Mouse (Mus musculus) stomach, embryonic 14.5 days (tissue): Measurements from ENCODE around the gene Stxbp5l. TPM values are rescaled to one million over a fixed set of nuclear protein-coding genes. Genes with fewer than 3 reads are reported as not detected.
"Not testable (repeated sequence)": the region's sequence is repeated elsewhere in the genome, so short reads cannot be mapped to it uniquely, and the experiment has no call there.

ENCODE experiments used
- ATAC-seq: fragments of 200-750 bp; cut with Nextera tagmentation; 2 replicates; pipeline ENCODE4 v1.8.0; 2017; ENCODE audit warnings: low read depth, moderate TSS enrichment; ENCODE audit not compliant: insufficient number of reproducible peaks, insufficient read depth, low FRiP score
- H3K27ac ChIP-seq: fragments of 300-500 bp; sonication (generic); 2 replicates; pipeline ENCODE4 v1.5.1; 2014; ENCODE audit warnings: mild to moderate bottlenecking, low read length, moderate library complexity, mixed read lengths
- H3K27me3 ChIP-seq: fragments of 300-500 bp; sonication (generic); 2 replicates; pipeline ENCODE4 v1.6.1; 2014; ENCODE audit warnings: low read length, control low read depth, mixed read lengths; ENCODE audit not compliant: control insufficient read depth, insufficient read depth
- H3K36me3 ChIP-seq: fragments of 300-500 bp; sonication (generic); 2 replicates; pipeline ENCODE4 v1.6.1; 2014; ENCODE audit warnings: mild to moderate bottlenecking, control low read depth, low read length, moderate library complexity, mixed read lengths; ENCODE audit not compliant: control insufficient read depth, insufficient read depth
- H3K4me1 ChIP-seq: fragments of 300-500 bp; sonication (generic); 2 replicates; pipeline ENCODE4 v1.6.1; 2014; ENCODE audit warnings: low read length, control low read depth, mixed read lengths; ENCODE audit not compliant: control insufficient read depth, insufficient read depth
- H3K4me2 ChIP-seq: fragments of 300-500 bp; sonication (generic); replicated peaks from 2 replicates; pipeline ENCODE4 v1.6.1; 2014; ENCODE audit warnings: low read depth, low read length, control low read depth
- H3K4me3 ChIP-seq: fragments of 300-500 bp; sonication (generic); 2 replicates; pipeline ENCODE4 v1.5.1; 2014; ENCODE audit warnings: low read depth, low read length, control low read depth
- H3K9ac ChIP-seq: fragments of 300-500 bp; sonication (generic); replicated peaks from 2 replicates; pipeline ENCODE4 v1.6.1; 2014; ENCODE audit warnings: low read depth, mild to moderate bottlenecking, control low read depth, low read length, moderate library complexity, mixed read lengths
- H3K9me3 ChIP-seq: fragments of 300-500 bp; sonication (generic); 2 replicates; pipeline ENCODE4 v1.6.1; 2016; ENCODE audit warnings: low read depth, low read length, control low read depth; ENCODE audit not compliant: control insufficient read depth
- WGBS: fragments of 180-500 bp; shearing (Covaris S2); extraction: QIAGEN DNeasy Blood & Tissue Kit; methylation state at CpG from one replicate; pipeline ENCODE4 v1.1.7; 2014; 5-methylcytosine and 5-hydroxymethylcytosine counted together
- polyA plus RNA-seq: library from polyadenylated mRNA; unstranded; fragments of >200 nt; fragmentation: Nextera tagmentation; extraction: Ambion mirVana; gene quantifications from 2 replicates; pipeline ENCODE4 v1.2.1, GENCODE M21; 2014

The Stxbp5l gene
- polyA plus RNA-seq, 1 experiment from 2014 or later, result 4.5 TPM

DNA sequence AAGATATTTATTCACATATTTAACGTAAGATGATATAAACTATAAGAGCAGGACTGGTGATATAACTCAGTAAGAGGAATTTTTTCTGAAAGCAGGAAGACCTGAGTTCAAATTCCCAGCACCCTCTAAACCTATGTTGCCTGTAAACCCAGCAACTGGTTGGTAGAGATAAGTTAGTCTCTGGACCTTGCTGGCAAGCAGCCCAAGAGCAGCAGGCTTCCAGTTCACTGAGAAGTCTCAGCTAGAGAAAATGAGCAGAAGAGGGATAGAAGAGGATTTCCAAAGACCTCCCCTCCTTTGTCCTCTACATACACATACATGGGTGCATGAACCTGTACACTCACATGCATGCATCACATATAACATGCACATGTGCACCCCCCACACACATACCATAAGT, 165.6 kb downstream of the Stxbp5l start:
- no peak for ATAC-seq
- H3K9me3 ChIP-seq, result no peaks in the 10 kb centered on the region
- 82% methylated on average over 1 of the region's 1 CpGs for WGBS
- no peaks in the 10 kb centered on the region for H3K27me3 ChIP-seq
- H3K4me1 ChIP-seq, result no peaks in the 10 kb centered on the region
- H3K4me2 ChIP-seq, result no peak overlapping the region
- no peak overlapping the region for H3K4me3 ChIP-seq
- no peak overlapping the region for H3K27ac ChIP-seq
- H3K36me3 ChIP-seq, result no peaks in the 10 kb centered on the region
- H3K9ac ChIP-seq, result no peak overlapping the region

DNA sequence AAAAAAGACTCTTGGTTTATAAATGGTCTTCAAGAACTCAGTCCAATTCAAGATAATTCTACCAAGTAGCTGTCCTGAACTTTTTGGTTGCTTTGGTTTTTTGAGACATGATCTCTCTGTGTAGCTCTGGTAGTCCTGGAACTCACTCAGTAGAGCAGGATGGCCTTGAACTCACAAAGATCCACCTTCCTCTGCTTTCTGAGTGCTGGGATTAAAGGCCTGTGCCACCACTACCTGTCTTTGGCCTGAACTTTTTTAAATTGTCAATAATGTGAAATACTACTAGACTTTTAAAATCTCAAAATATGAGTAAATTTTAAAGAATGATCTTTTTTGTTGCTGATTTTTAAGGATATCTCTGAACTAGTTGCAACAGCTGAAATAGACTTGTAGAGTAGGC, 176.0 kb downstream of the Stxbp5l start:
- no peak overlapping the region for H3K4me3 ChIP-seq
- no peaks in the 10 kb centered on the region for H3K9me3 ChIP-seq
- ATAC-seq, result no peak
- no peak overlapping the region for H3K27ac ChIP-seq
- H3K4me2 ChIP-seq, result no peak overlapping the region
- no peaks in the 10 kb centered on the region for H3K27me3 ChIP-seq
- H3K4me1 ChIP-seq, result no peaks in the 10 kb centered on the region
- no peaks in the 10 kb centered on the region for H3K36me3 ChIP-seq
- H3K9ac ChIP-seq, result no peak overlapping the region

DNA sequence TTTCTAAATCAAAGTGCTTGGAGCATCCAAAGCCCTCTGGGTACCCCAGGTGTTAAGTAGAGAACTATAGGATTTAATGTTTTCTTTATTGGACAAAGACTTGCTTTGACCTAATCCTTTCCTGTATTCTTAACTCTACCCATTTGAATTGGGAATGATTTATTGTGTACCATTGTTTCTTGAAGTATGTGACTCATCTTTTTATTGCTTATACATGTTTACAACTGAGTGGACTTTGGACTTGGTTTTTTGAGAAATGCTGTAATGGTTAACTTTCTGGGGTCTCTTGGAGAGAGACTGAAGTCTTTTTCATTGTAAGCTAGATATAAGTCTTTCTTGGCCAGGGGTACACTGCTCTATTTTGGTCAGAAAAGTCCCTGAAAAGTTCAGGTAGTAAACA, 190.6 kb downstream of the Stxbp5l start:
- Histone ChIP-seq H3K36me3 (no peaks in the 10 kb centered on the region), H3K4me3 (no peak overlapping the region), H3K27me3 (no peaks in the 10 kb centered on the region), H3K4me1 (no peaks in the 10 kb centered on the region), H3K9me3 (no peaks in the 10 kb centered on the region), H3K27ac (no peak overlapping the region), H3K9ac (no peak overlapping the region), H3K4me2 (no peak overlapping the region)
- no peak for ATAC-seq

GRCm38 (mm10) chr16:37125190-37125589, 259.6 kb downstream of the Stxbp5l start:
- H3K4me1 ChIP-seq, H3K4me2 ChIP-seq, H3K9me3 ChIP-seq, H3K27me3 ChIP-seq, H3K27ac ChIP-seq, H3K36me3 ChIP-seq, H3K9ac ChIP-seq, H3K4me3 ChIP-seq, ATAC-seq: not testable (repeated sequence)
- WGBS, result 90% methylated on average over 1 of the region's 1 CpGs

DNA sequence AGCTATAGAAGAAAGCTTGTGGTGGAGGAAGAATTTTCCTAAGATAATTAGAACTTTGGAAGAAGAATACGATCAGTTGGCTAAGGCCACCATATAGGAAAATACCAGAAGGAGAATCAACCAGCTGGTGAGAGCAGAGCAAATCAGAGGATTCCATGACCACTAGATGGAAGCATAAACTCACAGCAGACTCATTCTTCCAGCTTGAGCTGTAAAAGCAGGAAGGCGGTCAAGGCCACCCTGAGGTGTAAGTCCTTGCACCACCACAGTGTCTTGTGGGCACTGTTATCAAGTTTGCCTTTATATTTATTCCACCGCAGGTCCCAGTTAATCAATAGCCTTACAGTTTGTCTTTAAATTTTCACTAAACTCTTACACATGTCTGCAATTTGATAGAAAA, 275.5 kb downstream of the Stxbp5l start:
- H3K9me3 ChIP-seq, result no peaks in the 10 kb centered on the region

GRCm38 (mm10) chr16:37108763-37109162, 276.0 kb downstream of the Stxbp5l start:
- ATAC-seq, result no peak
- no peaks in the 10 kb centered on the region for H3K36me3 ChIP-seq
- H3K9me3 ChIP-seq, result no peaks in the 10 kb centered on the region
- no peak overlapping the region for H3K4me3 ChIP-seq
- 25% methylated on average over 5 of the region's 5 CpGs for WGBS
- H3K27ac ChIP-seq, result no peak overlapping the region
- H3K4me1 ChIP-seq, result no peaks in the 10 kb centered on the region
- no peak overlapping the region for H3K4me2 ChIP-seq
- no peak overlapping the region for H3K9ac ChIP-seq
- H3K27me3 ChIP-seq, result no peaks in the 10 kb centered on the region

More for the DNA sequence above, 275.5 kb downstream of the Stxbp5l start:
- H3K4me2 ChIP-seq, result no peak overlapping the region
- no peak overlapping the region for H3K9ac ChIP-seq
- no peaks in the 10 kb centered on the region for H3K4me1 ChIP-seq
- H3K36me3 ChIP-seq, result no peaks in the 10 kb centered on the region
- H3K27me3 ChIP-seq, result no peaks in the 10 kb centered on the region
- 31% methylated on average over 3 of the region's 3 CpGs for WGBS
- H3K27ac ChIP-seq, result no peak overlapping the region
- no peak overlapping the region for H3K4me3 ChIP-seq
- peak; percentile 83; the same call in 1 of the 2 replicates for ATAC-seq

DNA sequence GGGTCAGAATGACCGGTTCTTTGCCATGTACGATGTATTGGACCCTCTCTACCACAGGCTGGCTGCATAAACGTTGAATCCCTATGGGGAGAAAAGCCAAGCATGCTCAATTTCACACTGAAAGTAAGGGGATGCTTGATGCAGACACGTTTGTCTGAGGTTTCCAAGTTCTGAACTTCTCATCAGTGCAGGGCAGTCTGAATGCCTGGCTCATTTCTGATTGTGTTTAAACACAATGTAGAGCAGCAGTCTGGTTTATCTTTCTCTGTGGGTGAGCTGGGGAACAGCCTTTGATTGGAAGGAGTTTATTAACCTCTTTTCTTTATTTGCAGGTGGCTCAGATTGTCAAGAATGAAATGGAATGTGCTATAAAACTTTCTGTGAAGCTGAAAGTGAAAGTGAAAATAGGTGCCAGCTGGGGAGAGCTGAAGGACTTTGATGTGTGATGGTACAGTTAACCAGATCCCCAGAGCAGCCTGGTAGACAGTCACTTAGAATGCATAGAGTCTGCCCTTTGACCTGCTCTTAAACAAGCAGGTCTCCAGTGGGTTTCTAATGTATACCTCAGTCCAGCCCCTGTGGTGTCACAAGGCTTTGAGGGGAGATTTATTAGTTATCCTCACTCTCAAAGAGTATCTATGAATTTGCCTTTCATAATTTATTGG, 290.5 kb downstream of the Stxbp5l start:
- 69% methylated on average over 4 of the region's 4 CpGs for WGBS
- Histone ChIP-seq H3K36me3 (peaks cover 4% of the 10 kb centered on the region), H3K4me1 (0 out of 2 replicates have a peak, but pooled peaks cover 7% of the 10 kb centered on the region), H3K9me3 (no peaks in the 10 kb centered on the region), H3K27ac (no peak overlapping the region), H3K27me3 (no peaks in the 10 kb centered on the region), H3K4me2 (no peak overlapping the region), H3K4me3 (no peak overlapping the region), H3K9ac (no peak overlapping the region)
- no peak for ATAC-seq

DNA sequence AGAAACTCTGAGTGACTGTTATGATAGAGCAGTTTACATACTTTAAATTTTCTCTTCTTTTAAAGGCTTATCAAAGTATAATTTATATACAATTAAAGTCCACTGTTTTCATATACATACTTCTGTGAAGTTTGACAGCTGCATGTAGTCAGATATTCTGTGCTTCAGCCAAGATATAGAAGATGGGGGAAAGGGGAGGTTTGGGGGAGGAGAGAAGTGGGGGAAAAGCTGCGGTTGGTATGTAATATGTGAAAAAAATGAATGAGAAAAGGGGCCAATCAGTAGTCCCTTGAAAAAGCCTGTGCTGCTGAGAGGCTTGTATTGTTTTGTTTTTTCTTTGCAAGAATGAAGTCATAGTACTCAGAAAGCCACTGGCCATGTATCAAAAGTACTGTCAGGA, 295.1 kb downstream of the Stxbp5l start:
- H3K27ac ChIP-seq, result peak overlapping the region; percentile 78
- H3K36me3 ChIP-seq, result peaks cover 4% of the 10 kb centered on the region
- H3K9ac ChIP-seq, result no peak overlapping the region
- H3K9me3 ChIP-seq, result no peaks in the 10 kb centered on the region
- 0 out of 2 replicates have a peak, but pooled peaks cover 7% of the 10 kb centered on the region for H3K4me1 ChIP-seq
- no peaks in the 10 kb centered on the region for H3K27me3 ChIP-seq
- no peak overlapping the region for H3K4me3 ChIP-seq
- ATAC-seq, result peak; percentile 71; the same call in 1 of the 2 replicates
- H3K4me2 ChIP-seq, result no peak overlapping the region
- WGBS, result 32% methylated on average over 1 of the region's 1 CpGs

GRCm38 (mm10) chr16:37072354-37072753, 312.4 kb downstream of the Stxbp5l start:
- Histone ChIP-seq H3K4me1 (no peaks in the 10 kb centered on the region), H3K4me3 (no peak overlapping the region), H3K27ac (no peak overlapping the region), H3K9ac (no peak overlapping the region), H3K9me3 (no peaks in the 10 kb centered on the region), H3K4me2 (no peak overlapping the region), H3K36me3 (peaks cover 11% of the 10 kb centered on the region), H3K27me3 (no peaks in the 10 kb centered on the region)
- no peak for ATAC-seq
- 90% methylated on average over 5 of the region's 5 CpGs for WGBS
